Mouse (Mus musculus): ENCODE measurements around the gene Dmrt3.

Gene Dmrt3

GRCm38 (mm10) chr19:25610015-25610410, at the start of gene Dmrt3:
TSS of gene Dmrt3 (plus strand) at chr19:25610301.
- no peak for DNase-seq (ENCODE audit: low read depth in 1 of 2, low spot score in 2 of 2)

GRCm38 (mm10) chr19:25564430-25564829, 45.7 kb upstream of the Dmrt3 start:
- DNase-seq (ENCODE audit: low read depth in 1 of 2, low spot score in 2 of 2) = no peak

GRCm38 (mm10) chr19:25569778-25570177, 40.3 kb upstream of the Dmrt3 start:
- no peak for DNase-seq (ENCODE audit: low read depth in 1 of 2, low spot score in 2 of 2)

- no peak for DNase-seq (ENCODE audit: low read depth in 1 of 2, low spot score in 2 of 2)
These were observed 35.7 kb upstream of the Dmrt3 start for GRCm38 (mm10) chr19:25574431-25574830.

- no peak for DNase-seq (ENCODE audit: low read depth in 1 of 2, low spot score in 2 of 2)
These were observed 34.9 kb upstream of the Dmrt3 start for GRCm38 (mm10) chr19:25574981-25575814.

- DNase-seq (ENCODE audit: low read depth in 1 of 2, low spot score in 2 of 2) = no peak
These were observed 31.7 kb upstream of the Dmrt3 start for GRCm38 (mm10) chr19:25578358-25578757.

- no peak for DNase-seq (ENCODE audit: low read depth in 1 of 2, low spot score in 2 of 2)
These were observed 30.7 kb upstream of the Dmrt3 start for GRCm38 (mm10) chr19:25579440-25579839.

- no peak for DNase-seq (ENCODE audit: low read depth in 1 of 2, low spot score in 2 of 2)
These were observed 12.3 kb upstream of the Dmrt3 start for GRCm38 (mm10) chr19:25597717-25598232.

- DNase-seq (ENCODE audit: low read depth in 1 of 2, low spot score in 2 of 2) = no peak
These were observed 11.5 kb upstream of the Dmrt3 start for GRCm38 (mm10) chr19:25598626-25599025.

GRCm38 (mm10) chr19:25601966-25602365, 8.1 kb upstream of the Dmrt3 start:
- DNase-seq (ENCODE audit: low read depth in 1 of 2, low spot score in 2 of 2) = no peak

GRCm38 (mm10) chr19:25607461-25608205, 2.5 kb upstream of the Dmrt3 start:
- no peak for DNase-seq (ENCODE audit: low read depth in 1 of 2, low spot score in 2 of 2)

GRCm38 (mm10) chr19:25608206-25608580, 1.9 kb upstream of the Dmrt3 start:
- no peak for DNase-seq (ENCODE audit: low read depth in 1 of 2, low spot score in 2 of 2)

- no peak for DNase-seq (ENCODE audit: low read depth in 1 of 2, low spot score in 2 of 2)
These were observed 895 bp upstream of the Dmrt3 start for GRCm38 (mm10) chr19:25608961-25609850.

- no peak for DNase-seq (ENCODE audit: low read depth in 1 of 2, low spot score in 2 of 2)
These were observed 460 bp downstream of the Dmrt3 start for GRCm38 (mm10) chr19:25610411-25611111.

- DNase-seq (ENCODE audit: low read depth in 1 of 2, low spot score in 2 of 2) = no peak
These were observed 1.0 kb downstream of the Dmrt3 start for GRCm38 (mm10) chr19:25611116-25611515.

- DNase-seq (ENCODE audit: low read depth in 1 of 2, low spot score in 2 of 2) = no peak
These were observed 2.0 kb downstream of the Dmrt3 start for GRCm38 (mm10) chr19:25611876-25612805.

GRCm38 (mm10) chr19:25612806-25613295, 2.8 kb downstream of the Dmrt3 start:
- no peak for DNase-seq (ENCODE audit: low read depth in 1 of 2, low spot score in 2 of 2)

- no peak for DNase-seq (ENCODE audit: low read depth in 1 of 2, low spot score in 2 of 2)
These were observed 3.6 kb downstream of the Dmrt3 start for GRCm38 (mm10) chr19:25613476-25614300.

Data from monocyte, adult 2 months (primary cell).